Mouse (Mus musculus): ENCODE measurements at regions not wholly inside any gene's neighbourhood (a gene's known extent, or its start where the extent isn't known, plus 50 kb on each side); places are given as distances from the start of the nearest gene placed in this dataset.

GRCm38 (mm10) chr10:27991057-27991365 lies 83.6 kb upstream of the Ptprk start:
- H3K27ac ChIP-seq (ENCODE audit: low read depth, low read length): no peak overlapping the region
- H3K36me3 ChIP-seq (ENCODE audit: insufficient read depth): no peaks in the 10 kb centered on the region
- no peak overlapping the region for H3K4me2 ChIP-seq (ENCODE audit: low read depth)
- H3K4me1 ChIP-seq (ENCODE audit: insufficient read depth): no peaks in the 10 kb centered on the region; the same call in 1 of the 2 replicates
- no peak for TF ChIP-seq CTCF (IDR thresholded peaks at IDR 0.05; ENCODE audit: low read depth)
- no peak for DNase-seq
- no peak overlapping the region for H3K4me3 ChIP-seq (ENCODE audit: low read depth, low read length)
- ATAC-seq: peak; percentile 62
- no peaks in the 10 kb centered on the region for H3K27me3 ChIP-seq (ENCODE audit: insufficient read depth, low read length)
- H3K9ac ChIP-seq: no peak overlapping the region
- H3K9me3 ChIP-seq (ENCODE audit: low read length): no peaks in the 10 kb centered on the region
- WGBS: 33% methylated on average over 3 of the region's 3 CpGs

- no peak for ATAC-seq
- no peak overlapping the region for H3K4me2 ChIP-seq (ENCODE audit: low read depth)
- no peaks in the 10 kb centered on the region; the same call in 1 of the 2 replicates for H3K4me1 ChIP-seq (ENCODE audit: insufficient read depth)
- no peak overlapping the region for H3K4me3 ChIP-seq (ENCODE audit: low read depth, low read length)
- no peak for TF ChIP-seq CTCF (IDR thresholded peaks at IDR 0.05; ENCODE audit: low read depth)
- H3K9ac ChIP-seq: no peak overlapping the region
- H3K27ac ChIP-seq (ENCODE audit: low read depth, low read length): no peak overlapping the region
- no peaks in the 10 kb centered on the region for H3K9me3 ChIP-seq (ENCODE audit: low read length)
- no peaks in the 10 kb centered on the region for H3K36me3 ChIP-seq (ENCODE audit: insufficient read depth)
- H3K27me3 ChIP-seq (ENCODE audit: insufficient read depth, low read length): no peaks in the 10 kb centered on the region
- WGBS: 70% methylated on average over 2 of the region's 2 CpGs
- DNase-seq: no peak
These were observed 80.1 kb upstream of the Ptprk start for GRCm38 (mm10) chr10:27994376-27995034.

- Histone ChIP-seq H3K36me3 (ENCODE audit: insufficient read depth) (no peaks in the 10 kb centered on the region), H3K4me1 (ENCODE audit: insufficient read depth) (no peaks in the 10 kb centered on the region; the same call in 1 of the 2 replicates), H3K27ac (ENCODE audit: low read depth, low read length) (no peak overlapping the region), H3K9ac (no peak overlapping the region), H3K4me2 (ENCODE audit: low read depth) (no peak overlapping the region), H3K27me3 (ENCODE audit: insufficient read depth, low read length) (no peaks in the 10 kb centered on the region), H3K9me3 (ENCODE audit: low read length) (no peaks in the 10 kb centered on the region), H3K4me3 (ENCODE audit: low read depth, low read length) (no peak overlapping the region)
- ATAC-seq (no peak), DNase-seq (no peak)
- WGBS: 88% methylated on average over 1 of the region's 1 CpGs
- TF ChIP-seq CTCF (IDR thresholded peaks at IDR 0.05; ENCODE audit: low read depth): no peak
These were observed 79.6 kb upstream of the Ptprk start for GRCm38 (mm10) chr10:27995035-27995399.

- Histone ChIP-seq H3K4me1 (ENCODE audit: insufficient read depth) (no peaks in the 10 kb centered on the region), H3K9me3 (ENCODE audit: low read length) (no peaks in the 10 kb centered on the region), H3K9ac (no peak overlapping the region), H3K4me2 (ENCODE audit: low read depth) (no peak overlapping the region), H3K4me3 (ENCODE audit: low read depth, low read length) (no peak overlapping the region), H3K36me3 (ENCODE audit: insufficient read depth) (no peaks in the 10 kb centered on the region), H3K27me3 (ENCODE audit: insufficient read depth, low read length) (no peaks in the 10 kb centered on the region), H3K27ac (ENCODE audit: low read depth, low read length) (no peak overlapping the region)
- no peak for TF ChIP-seq CTCF (IDR thresholded peaks at IDR 0.05; ENCODE audit: low read depth)
- WGBS: 50% methylated on average over 2 of the region's 2 CpGs
- no peak for ATAC-seq
- DNase-seq: no peak
These were observed 63.9 kb upstream of the Ptprk start for GRCm38 (mm10) chr10:28010756-28011155.

- no peak overlapping the region for H3K4me2 ChIP-seq (ENCODE audit: low read depth)
- H3K9ac ChIP-seq: no peak overlapping the region
- TF ChIP-seq CTCF (IDR thresholded peaks at IDR 0.05; ENCODE audit: low read depth): no peak
- WGBS: 74% methylated on average over 1 of the region's 1 CpGs
- no peaks in the 10 kb centered on the region for H3K36me3 ChIP-seq (ENCODE audit: insufficient read depth)
- no peaks in the 10 kb centered on the region for H3K27me3 ChIP-seq (ENCODE audit: insufficient read depth, low read length)
- DNase-seq: no peak
- no peak overlapping the region for H3K27ac ChIP-seq (ENCODE audit: low read depth, low read length)
- no peak overlapping the region for H3K4me3 ChIP-seq (ENCODE audit: low read depth, low read length)
- no peaks in the 10 kb centered on the region for H3K4me1 ChIP-seq (ENCODE audit: insufficient read depth)
- H3K9me3 ChIP-seq (ENCODE audit: low read length): no peaks in the 10 kb centered on the region
- no peak for ATAC-seq
These were observed 62.5 kb upstream of the Ptprk start for GRCm38 (mm10) chr10:28012135-28012534.

- Histone ChIP-seq H3K9me3 (ENCODE audit: low read length) (no peaks in the 10 kb centered on the region), H3K27me3 (ENCODE audit: insufficient read depth, low read length) (no peaks in the 10 kb centered on the region), H3K9ac (no peak overlapping the region), H3K36me3 (ENCODE audit: insufficient read depth) (no peaks in the 10 kb centered on the region), H3K4me3 (ENCODE audit: low read depth, low read length) (no peak overlapping the region), H3K27ac (ENCODE audit: low read depth, low read length) (no peak overlapping the region), H3K4me2 (ENCODE audit: low read depth) (no peak overlapping the region), H3K4me1 (ENCODE audit: insufficient read depth) (no peaks in the 10 kb centered on the region)
- WGBS: 69% methylated on average over 2 of the region's 2 CpGs
- ATAC-seq (no peak), DNase-seq (no peak)
- no peak for TF ChIP-seq CTCF (IDR thresholded peaks at IDR 0.05; ENCODE audit: low read depth)
These were observed 61.2 kb upstream of the Ptprk start for GRCm38 (mm10) chr10:28013401-28013800.

GRCm38 (mm10) chr10:28014306-28014825 lies 60.3 kb upstream of the Ptprk start:
- Histone ChIP-seq H3K9ac (no peak overlapping the region), H3K4me3 (ENCODE audit: low read depth, low read length) (no peak overlapping the region), H3K27ac (ENCODE audit: low read depth, low read length) (no peak overlapping the region), H3K9me3 (ENCODE audit: low read length) (no peaks in the 10 kb centered on the region), H3K27me3 (ENCODE audit: insufficient read depth, low read length) (no peaks in the 10 kb centered on the region), H3K36me3 (ENCODE audit: insufficient read depth) (no peaks in the 10 kb centered on the region), H3K4me1 (ENCODE audit: insufficient read depth) (no peaks in the 10 kb centered on the region), H3K4me2 (ENCODE audit: low read depth) (no peak overlapping the region)
- ATAC-seq (no peak), DNase-seq (no peak)
- no peak for TF ChIP-seq CTCF (IDR thresholded peaks at IDR 0.05; ENCODE audit: low read depth)
- WGBS: 58% methylated on average over 2 of the region's 2 CpGs

All from forebrain, postnatal 0 days (tissue).